Mouse (Mus musculus): ENCODE measurements around the gene Arhgap29.

Gene Arhgap29

DNA sequence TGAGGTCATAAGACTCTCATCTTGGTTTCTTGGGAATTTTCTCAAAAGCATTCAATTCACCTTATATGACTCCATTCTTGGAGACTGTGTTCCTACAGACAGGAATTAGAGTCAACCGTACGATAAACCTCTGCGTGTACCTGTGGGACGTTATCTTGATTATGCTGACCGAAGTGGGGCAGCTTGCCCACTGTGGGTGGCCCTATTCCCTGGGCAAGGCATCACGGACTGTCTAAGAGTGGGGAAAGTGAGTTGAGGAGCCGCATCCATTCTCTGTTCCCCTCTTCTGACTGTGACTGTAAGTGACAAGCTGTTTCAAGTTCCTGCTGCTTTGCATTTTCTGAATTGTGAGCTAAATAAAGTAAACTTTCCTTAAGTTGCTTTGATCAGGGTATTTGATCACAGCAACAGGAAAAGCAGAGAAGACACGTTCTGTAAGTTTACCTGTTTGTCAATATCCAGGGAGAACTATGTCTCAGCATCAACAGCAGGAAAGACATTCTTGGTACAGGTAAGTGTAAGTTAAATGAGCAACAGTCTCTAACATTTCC is at the start of gene Arhgap29:
Arhgap29 (plus strand) TSS at position 501 of the 551 bp plus-strand sequence.
- no peak for DNase-seq (ENCODE audit: low spot score)

DNA sequence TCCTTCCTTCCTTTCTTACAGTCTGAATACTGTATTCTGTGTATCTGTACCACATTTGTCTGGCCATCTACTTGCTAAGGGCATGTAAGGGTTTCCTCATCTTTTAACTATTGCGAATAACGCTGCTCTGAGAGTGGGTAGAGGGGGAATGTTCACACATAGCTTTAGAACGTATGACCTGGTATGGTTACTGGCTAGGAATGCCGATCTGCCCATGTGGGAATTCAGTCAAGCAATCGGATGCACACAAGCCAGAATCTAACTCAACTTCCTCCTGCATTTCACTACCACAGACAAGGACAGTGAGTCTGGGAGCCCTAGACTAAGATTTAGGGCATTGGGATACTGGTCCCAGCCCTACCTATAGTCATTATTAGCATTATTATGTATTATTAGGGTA is 49.6 kb upstream of the Arhgap29 start:
- no peak for DNase-seq (ENCODE audit: low spot score)

DNA sequence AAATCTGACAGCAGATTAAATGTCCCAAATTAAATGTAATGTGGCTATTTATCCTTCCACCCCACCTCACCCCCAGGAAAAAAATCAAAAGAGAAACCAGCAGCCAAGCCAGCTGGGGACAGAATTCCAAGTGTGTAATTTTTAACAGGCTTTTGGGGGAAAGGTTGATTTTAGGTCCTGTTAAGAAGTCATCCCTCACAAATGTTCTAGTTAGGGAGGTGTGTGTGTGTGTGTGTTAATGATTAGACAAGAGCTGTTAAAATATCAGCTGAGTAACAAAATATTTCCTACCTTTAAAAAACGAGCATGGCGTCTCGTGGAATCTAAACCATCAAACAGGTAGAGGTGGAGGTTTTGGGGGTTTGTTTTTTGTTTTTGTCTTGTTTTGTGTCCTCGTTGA is 49.1 kb upstream of the Arhgap29 start:
- DNase-seq (ENCODE audit: low spot score), result no peak

DNA sequence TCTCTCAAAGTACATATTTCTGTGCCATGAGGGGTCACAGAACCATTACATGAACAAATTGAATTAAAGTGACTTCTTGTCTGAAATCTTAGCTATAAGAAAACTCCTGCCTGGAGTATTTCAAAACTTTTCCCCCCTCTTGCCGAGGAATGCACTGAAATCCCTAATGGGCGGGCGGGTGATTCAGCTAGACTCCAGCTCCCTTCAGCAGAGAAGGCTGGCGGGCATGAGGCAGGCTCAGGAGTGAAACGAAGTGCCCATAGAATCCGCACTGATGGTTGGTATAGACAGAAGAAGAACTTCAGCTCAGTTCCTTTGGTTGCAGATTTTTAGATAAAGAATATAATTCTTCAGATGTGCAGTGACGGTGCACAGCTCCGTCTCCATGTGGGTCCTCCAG is 48.6 kb upstream of the Arhgap29 start:
- DNase-seq (ENCODE audit: low spot score), result no peak

DNA sequence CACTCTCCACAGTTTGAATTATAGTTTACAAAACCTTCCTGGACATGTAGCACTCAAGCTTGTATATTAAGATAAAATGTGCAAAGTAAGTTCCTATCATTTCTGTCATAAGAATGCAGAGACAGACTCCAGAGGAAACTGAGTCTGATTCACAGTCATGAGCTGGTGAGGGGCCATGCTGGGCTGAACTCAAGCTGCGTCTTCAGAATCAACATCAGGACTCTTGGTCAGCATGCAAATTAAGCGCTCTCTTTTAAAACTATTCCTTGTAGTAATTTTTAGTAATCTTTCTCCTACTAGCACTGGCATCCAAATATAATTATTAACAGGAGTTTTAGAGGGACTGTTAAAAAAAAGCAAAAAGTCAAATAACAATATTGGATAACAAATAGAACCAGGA is 47.9 kb upstream of the Arhgap29 start:
- DNase-seq (ENCODE audit: low spot score), result no peak

DNA sequence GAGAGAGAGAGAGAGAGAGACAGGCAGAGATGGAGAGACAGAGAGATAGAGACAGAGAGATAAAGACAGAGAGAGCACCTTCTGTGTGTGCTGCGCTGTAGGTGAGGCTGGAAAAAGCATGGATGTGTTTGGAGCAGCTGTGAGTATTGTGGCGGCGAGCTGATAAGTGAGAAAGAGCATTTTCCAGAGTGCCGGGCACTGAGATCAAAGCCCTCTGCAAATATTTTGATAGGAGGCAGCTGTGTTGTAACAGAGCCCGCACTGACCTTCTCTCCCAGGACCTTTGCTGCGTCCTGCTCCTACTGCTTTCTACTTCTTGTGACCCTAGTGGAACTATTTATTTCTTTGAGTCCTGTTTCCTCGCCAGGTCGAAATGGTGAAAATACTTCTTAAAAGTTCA is 45.7 kb upstream of the Arhgap29 start:
- no peak for DNase-seq (ENCODE audit: low spot score)

DNA sequence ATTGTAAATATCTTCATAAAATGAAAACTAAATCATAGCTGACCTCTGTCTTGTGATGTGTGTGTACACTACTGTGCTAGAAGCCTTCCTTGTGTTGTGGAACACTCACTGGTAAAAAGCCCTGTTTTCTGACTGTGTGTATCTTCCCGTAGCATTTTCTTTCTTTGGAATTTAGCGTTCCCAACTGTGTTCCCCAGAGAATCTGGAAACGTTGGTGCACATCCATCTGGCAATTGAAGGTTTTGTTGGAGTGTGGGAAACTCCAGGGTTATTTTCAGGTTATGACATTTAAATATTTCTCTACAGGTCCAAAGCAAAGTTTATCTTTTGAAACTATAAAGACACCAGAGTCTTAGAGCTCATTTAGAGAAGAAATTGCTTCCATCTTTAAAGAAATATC is 43.2 kb upstream of the Arhgap29 start:
- no peak for DNase-seq (ENCODE audit: low spot score)

DNA sequence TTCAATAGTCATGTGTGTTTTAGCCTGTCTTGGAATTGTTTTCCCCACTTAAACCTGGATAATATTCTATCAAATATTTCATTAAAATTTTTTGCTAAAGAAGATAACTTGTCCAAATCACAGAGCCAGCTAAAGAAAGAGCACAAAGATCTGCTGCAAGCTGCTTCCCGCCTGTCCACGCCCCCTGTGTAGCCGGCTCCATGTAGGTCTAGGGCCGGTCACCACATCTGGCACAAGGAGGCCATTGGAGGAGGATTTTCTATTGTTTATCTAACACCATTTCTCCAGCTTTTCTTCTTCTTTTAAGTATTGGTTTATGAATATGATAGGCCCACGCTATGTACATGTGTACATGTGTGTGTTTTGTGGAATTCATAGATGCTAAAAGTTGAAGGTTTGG is 38.9 kb upstream of the Arhgap29 start:
- no peak for DNase-seq (ENCODE audit: low spot score)

DNA sequence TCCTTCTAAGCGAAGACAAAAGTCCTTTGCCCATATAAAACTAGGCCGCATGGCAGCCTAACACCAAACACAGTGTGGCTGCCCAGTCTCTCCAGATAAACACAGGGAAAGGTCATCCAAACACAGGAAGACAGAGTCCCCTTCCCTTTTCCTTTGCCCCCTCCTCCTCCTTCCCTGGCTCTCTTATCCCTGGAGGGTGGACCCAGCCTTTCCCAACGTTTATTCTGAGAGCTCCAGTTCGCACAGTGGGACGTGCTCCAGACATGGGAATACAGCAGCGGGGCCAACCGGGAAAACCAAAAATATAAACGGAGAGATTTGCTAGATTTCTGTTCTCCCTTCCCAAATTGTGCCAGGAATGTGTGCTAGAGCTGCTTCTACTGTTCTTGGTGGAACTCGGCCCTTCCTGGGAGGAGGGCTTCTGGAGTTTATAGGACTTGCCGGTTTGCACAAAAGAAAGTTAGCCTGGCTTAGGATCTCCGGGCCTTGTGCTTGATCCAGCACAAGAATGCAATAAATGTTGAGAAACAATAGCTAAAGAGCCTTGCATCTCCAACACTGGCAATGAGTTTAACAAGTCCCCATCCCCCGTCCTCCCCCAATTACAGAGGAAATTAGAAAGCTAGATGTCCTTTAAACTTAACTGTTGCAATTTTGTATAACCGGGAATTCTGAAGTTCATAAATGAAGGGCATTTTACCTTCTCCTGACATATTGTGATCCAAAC is 37.7 kb upstream of the Arhgap29 start:
- peak; percentile 16 for DNase-seq (ENCODE audit: low spot score)

DNA sequence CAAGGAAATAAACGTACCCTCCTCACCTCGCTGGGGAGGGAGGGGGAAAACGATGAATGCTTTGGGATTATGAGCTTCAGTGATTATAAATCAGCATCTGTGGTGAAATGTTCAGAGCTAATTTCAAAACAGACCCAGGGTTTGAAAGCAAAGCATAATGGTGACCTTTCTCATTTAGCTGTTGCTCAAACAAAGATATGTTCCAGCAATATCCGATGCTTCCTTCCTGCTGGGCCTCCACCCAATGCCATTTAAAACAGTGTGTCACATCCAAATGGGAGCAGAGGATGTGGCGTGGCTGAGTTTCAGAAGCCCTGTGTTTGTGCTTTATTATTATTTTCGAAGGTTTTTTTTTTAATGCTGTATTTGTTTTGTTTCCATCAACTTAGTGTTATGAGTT is 37.1 kb upstream of the Arhgap29 start:
- no peak for DNase-seq (ENCODE audit: low spot score)

DNA sequence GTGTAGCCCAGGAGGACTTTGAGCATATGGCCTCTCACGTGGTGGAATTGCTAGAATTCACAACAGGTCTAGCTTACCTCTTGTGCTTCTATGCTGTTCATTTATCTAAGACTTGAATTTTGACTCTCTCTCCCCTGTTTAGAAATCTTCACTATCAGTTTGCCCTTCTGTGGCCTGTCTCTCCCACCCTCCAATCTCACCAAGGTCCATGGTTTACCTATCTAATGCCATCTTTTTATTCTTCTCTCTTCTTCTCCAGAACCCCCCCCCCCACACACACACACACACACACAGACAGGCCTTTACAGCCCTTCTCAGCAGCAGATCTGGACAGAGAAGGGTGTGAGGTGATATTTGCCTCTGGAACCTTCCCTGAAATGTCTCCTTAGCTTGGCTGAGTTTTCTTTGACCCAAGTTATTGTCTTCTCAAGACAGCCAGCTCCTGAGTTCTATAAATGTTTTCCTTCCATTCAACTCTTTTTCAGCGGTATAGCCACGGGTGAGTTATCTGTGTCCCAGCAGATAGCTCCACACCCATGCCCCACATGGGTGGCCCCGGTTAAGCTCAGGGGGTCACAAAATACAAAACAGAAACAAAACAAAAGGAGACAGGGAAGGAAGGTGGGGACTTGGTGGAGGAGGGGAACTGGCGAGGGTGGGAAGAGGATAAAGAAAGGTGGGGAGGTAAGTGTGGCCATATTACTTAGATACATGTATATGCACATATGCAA is 35.4 kb upstream of the Arhgap29 start:
- no peak for DNase-seq (ENCODE audit: low spot score)

DNA sequence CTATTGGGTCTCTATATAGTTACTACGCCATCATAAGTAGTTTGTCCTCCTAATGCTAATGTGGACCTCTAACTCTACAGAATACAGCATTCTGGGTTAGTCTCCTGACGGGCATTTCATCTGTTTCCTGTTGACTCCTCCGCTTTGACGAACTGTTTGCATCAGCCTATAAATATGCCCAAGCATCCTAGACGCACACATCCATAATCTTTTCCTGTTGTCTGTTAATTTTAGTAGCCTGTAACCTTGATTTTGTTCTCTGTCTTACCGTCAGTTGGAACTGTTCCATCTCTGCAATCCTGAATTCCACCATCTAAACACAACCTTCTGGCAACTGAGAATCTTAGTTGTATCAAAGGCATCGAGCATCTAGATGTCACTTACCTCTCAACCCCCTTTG is 34.7 kb upstream of the Arhgap29 start:
- no peak for DNase-seq (ENCODE audit: low spot score)

DNA sequence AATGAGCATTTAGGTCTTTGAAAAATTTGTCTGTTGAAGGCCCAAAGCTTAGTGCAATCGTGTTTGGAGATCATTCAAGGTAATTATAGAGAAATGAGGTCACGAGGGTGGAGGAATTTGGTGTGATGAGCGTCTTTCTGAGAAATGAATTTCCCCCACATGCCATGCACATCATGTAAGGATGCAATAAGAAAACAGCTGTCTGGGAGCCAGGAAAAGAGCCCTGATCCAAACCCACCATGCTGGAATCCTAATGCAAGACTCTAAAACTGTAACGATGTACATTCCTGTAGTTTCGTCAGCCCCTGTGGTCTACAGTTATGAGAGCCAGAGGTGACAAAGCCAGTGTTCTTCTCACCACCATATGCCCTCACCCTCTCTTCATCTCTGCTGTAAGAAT is 32.4 kb upstream of the Arhgap29 start:
- no peak for DNase-seq (ENCODE audit: low spot score)

DNA sequence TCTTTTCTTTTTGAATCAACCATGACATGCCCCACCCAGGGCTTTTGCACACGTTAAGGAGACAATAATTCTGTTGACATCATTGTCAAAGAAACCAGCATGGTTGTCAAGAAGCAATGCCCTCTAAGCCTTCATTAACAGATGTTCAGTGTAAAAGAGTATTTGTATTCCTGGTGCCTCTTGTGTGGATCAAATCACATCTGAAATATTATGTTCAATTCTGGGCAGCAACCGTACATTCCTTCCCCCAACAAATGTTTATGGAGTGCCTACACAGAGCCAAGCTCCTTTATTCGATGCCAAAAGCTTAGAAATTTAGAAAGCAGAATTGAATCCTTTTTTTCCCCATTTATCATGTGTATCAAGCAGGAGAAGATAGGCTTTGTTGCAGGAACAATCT is 31.6 kb upstream of the Arhgap29 start:
- DNase-seq (ENCODE audit: low spot score), result no peak

DNA sequence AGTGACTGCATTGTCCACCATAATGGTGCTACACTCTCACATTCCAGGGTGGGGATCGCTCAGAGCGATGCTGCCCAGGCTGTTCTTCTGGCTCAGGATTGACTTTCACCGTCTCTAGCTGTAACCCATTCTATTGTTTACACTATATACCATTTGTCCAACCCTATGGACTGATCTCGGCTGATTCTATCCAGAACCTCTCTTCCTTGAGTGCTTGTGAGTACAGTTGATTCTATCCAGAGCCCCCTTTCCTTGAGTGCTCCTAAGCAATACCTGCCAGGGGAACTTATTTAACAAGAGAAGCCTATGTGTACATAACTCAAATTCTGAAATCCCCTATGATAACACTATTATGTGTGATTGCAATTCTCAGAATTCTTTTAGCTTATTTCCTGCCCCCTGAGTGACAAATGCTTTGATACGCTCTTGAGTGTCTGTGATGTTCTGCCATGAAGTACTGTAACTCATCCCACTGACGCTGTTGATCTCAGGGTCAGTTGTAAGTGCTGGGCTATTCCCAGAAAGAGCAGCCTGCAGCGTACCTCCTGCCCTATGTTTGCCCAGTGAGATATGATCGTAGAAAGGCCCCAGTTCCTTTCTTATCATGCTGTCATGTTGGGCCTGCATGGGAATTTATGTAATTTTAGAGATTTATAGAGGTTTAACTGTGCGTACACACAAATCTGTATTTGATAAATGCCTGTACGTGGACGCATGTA is 27.4 kb upstream of the Arhgap29 start:
- DNase-seq (ENCODE audit: low spot score), result no peak

DNA sequence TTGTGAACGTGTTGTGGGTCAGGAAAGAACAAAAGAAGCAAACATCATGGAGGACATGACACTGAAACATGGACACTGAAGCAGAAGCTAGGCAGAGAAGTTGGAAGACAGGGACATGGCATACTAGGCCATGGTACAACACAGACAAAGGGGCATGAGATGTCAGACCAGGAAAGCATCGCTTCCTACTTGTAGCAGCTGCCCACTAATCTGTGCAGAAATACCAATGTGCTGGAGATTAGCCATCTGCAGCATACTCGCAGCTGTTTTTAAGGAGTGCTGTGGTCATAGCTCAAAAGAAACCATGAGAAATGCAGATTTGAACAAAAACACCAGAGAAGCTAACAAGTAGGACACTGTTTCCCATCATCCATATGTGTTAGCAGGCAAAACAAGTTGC is 24.7 kb upstream of the Arhgap29 start:
- DNase-seq (ENCODE audit: low spot score), result no peak

DNA sequence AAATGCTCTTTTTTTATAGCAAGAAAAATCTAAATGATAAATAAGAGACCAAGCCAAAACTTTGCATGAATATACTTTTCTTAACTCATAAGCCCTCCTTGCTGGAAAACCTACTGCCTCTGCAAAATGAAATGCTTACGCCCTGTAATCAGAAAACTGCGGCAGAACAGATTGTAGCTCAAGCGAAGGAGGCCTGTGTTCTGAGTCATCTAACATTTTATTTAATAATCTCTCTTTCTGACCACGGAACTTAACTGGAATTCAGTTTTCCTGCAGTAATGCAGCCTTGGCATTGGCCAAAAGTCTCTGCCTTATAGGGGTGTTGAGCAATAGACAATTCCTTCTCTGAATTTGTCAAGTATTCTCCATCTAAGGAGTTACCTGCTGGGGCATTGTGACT is 19.5 kb upstream of the Arhgap29 start:
- DNase-seq (ENCODE audit: low spot score), result no peak

DNA sequence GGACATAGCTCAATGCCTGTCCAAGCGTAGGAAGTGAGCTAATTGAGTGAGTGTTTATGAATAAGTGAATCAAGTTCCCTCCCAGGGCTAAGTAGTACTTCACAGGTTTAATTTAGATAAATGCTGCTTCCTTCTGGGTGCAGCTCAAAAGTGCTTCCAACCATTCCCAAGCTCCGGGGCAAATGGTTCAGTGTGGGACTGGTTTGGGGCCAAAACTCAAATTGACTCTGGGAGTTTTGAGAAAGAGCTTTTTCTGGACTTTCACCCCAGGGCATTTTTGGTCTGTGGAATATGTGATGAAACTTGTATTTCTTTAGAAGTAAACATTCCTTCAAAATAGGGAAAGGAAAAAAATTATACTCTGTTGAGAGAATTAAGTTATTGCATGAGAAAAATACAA is 16.1 kb upstream of the Arhgap29 start:
- no peak for DNase-seq (ENCODE audit: low spot score)

DNA sequence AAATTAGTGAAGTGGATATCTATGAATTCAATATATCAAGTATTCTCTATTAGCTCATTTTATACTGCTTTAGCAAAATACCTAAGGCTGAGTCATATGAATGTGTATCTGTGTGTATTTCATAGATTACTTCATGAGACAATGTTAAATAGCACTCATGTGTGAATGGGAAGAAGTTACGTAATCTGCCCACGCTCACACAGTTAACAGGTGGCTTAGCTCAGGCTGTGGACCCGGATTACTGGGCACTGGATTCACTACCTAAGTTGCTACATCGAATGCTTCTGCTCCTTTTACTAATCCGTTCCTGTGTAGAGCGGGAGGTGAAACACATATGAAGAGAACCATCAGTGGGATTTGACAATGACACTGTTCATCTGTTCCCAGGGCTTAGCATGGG is 15.3 kb upstream of the Arhgap29 start:
- DNase-seq (ENCODE audit: low spot score), result no peak

DNA sequence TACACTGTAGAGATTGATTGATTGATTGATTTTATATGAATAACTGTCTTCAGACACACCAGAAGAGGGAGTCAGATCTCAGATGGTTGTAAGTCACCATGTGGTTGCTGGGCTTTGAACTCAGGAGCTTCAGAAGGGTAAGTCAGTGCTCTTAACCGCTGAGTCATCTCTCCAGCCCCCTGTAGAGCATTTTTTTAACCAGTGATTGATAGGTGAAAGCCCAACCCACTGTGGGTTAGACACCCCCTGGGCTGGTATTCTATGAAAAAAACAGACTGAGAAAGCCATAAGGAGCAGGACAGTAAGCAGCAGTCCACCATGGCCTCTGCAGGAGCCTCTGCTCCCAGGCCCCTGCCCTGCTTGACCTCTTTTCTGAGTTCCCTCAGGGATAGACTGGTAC is 12.7 kb upstream of the Arhgap29 start:
- no peak for DNase-seq (ENCODE audit: low spot score)

DNA sequence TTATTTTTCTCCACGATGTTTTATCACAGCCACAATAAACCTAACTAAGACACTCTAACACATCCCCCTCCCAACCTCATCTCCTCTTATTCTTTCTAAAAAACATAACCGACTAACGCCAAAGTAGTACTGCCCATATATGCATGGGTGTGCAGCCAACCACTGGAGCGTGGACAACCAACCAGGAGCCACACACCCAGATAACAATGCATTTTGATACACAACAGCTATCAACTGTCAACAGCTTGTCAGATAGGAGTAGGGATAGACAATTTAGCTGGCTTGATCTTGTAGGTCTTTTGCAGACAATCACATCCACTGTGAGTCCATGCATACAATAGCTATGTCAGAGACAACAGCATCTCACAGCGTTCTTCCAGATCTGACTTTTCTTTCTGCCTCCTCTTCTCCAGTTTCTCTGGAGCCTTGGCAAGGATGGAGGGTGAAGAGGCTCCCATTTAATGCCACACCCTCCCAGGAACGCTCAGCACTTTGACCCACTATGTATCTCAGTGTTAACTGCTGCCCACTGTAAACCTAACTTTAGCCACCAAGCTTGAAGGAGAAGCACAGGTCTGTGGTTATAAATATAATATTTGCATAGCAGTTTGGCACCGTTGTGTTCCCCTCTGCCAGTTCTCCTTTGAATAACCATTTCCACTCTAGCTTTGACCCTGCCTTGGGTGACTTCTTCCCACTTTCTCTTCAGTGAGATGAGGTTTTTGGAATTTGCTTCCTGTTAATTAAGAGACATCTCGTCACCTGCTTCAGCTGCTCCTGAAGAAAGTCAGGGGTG is 12.0 kb upstream of the Arhgap29 start:
- no peak for DNase-seq (ENCODE audit: low spot score)

DNA sequence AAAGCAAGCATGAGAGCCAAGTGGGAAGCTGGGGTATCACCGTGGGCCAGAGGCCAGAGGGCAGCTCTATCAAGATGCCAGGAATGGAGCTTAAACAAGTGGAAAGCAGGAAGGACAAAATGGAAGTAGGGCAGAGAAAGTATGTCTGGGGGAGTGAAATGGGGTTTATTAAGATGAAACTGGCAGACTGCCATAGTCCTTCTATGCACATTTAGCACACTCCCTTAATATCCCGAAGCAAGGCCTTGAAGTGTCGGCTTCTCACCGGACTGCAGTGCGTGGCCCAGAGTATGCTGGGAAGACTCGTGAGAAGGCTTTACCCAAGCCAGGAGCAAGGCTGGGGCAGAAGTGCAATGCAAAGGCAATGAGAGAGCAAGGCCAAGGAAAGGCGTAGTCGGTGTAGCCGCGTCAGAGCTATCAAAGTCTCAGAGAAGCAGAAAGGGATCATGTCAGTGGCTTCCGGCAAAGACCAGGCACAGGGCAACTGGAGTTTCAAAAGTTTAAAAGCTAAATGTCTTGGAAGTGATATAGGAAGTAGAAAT is 11.1 kb upstream of the Arhgap29 start:
- no peak for DNase-seq (ENCODE audit: low spot score)
